Mouse (Mus musculus): Measurements from ENCODE around the gene Armc6. TPM values are rescaled to one million over a fixed set of nuclear protein-coding genes. Genes with fewer than 3 reads are reported as not detected.

Gene Armc6
- polyA plus RNA-seq, 1 experiment from 2014 or later = 25.8 TPM

GRCm38 (mm10) chr8:70212112-70213055 is 21.9 kb downstream of the Armc6 start, which contains the start of gene Slc25a42:
Slc25a42 (minus strand) TSS chr8:70212305.
- H3K4me3 ChIP-seq (ENCODE audit: low read depth, low read length) = peak within 1 kb of the TSS; percentile 59
- peaks cover 10% of the 10 kb centered on the region; the same call in 1 of the 2 replicates for H3K4me1 ChIP-seq (replicated peaks; ENCODE audit: control insufficient read depth, insufficient read depth, low read length)
- H3K36me3 ChIP-seq (ENCODE audit: control insufficient read depth, insufficient read depth, low read length) = no peaks in the 10 kb centered on the region
- peak; percentile 99 for ATAC-seq (replicated peaks; ENCODE audit: low FRiP score, low TSS enrichment, low read depth)
- under 1% methylated on average over 66 of the region's 66 CpGs for WGBS
- H3K4me2 ChIP-seq (ENCODE audit: low read length) = peak within 1 kb of the TSS; percentile 100
- no peak within 1 kb of the TSS for H3K27ac ChIP-seq (ENCODE audit: low read depth)
- peak; percentile 96 for DNase-seq (ENCODE audit: low spot score)
- H3K9ac ChIP-seq (ENCODE audit: low read length) = peak within 1 kb of the TSS; percentile 51
- H3K27me3 ChIP-seq (replicated peaks; ENCODE audit: control insufficient read depth, insufficient read depth, low read length) = 0 out of 2 replicates have a peak, but pooled peaks cover 2% of the 10 kb centered on the region
- H3K9me3 ChIP-seq (ENCODE audit: control insufficient read depth, low read length) = no peaks in the 10 kb centered on the region

GRCm38 (mm10) chr8:70211726-70212111 is 22.5 kb downstream of the Armc6 start:
- H3K4me2 ChIP-seq (ENCODE audit: low read length) = peak overlapping the region; percentile 100
- peaks cover 10% of the 10 kb centered on the region; the same call in 1 of the 2 replicates for H3K4me1 ChIP-seq (replicated peaks; ENCODE audit: control insufficient read depth, insufficient read depth, low read length)
- ATAC-seq (replicated peaks; ENCODE audit: low FRiP score, low TSS enrichment, low read depth) = peak; percentile 4
- no peaks in the 10 kb centered on the region for H3K9me3 ChIP-seq (ENCODE audit: control insufficient read depth, low read length)
- H3K27me3 ChIP-seq (replicated peaks; ENCODE audit: control insufficient read depth, insufficient read depth, low read length) = 0 out of 2 replicates have a peak, but pooled peaks cover 2% of the 10 kb centered on the region
- 2% methylated on average over 30 of the region's 31 CpGs for WGBS
- DNase-seq (ENCODE audit: low spot score) = no peak
- H3K27ac ChIP-seq (ENCODE audit: low read depth) = no peak overlapping the region
- H3K9ac ChIP-seq (ENCODE audit: low read length) = peak overlapping the region; percentile 51
- H3K4me3 ChIP-seq (ENCODE audit: low read depth, low read length) = peak overlapping the region; percentile 59
- H3K36me3 ChIP-seq (ENCODE audit: control insufficient read depth, insufficient read depth, low read length) = no peaks in the 10 kb centered on the region

- H3K36me3 ChIP-seq (ENCODE audit: control insufficient read depth, insufficient read depth, low read length) = no peaks in the 10 kb centered on the region
- WGBS = 92% methylated on average over 1 of the region's 1 CpGs
Observed at GRCm38 (mm10) chr8:70211275-70211674, 23.0 kb downstream of the Armc6 start.

GRCm38 (mm10) chr8:70210538-70210937 is 23.7 kb downstream of the Armc6 start:
- WGBS = 14% methylated on average over 8 of the region's 8 CpGs
- 0 out of 2 replicates have a peak, but pooled peaks cover 2% of the 10 kb centered on the region for H3K27me3 ChIP-seq (replicated peaks; ENCODE audit: control insufficient read depth, insufficient read depth, low read length)
- H3K4me1 ChIP-seq (replicated peaks; ENCODE audit: control insufficient read depth, insufficient read depth, low read length) = peaks cover 10% of the 10 kb centered on the region; the same call in 1 of the 2 replicates
- H3K9ac ChIP-seq (ENCODE audit: low read length) = 0 out of 2 replicates have a peak overlapping the region, but pooled peaks have one; percentile 20
- H3K27ac ChIP-seq (ENCODE audit: low read depth) = no peak overlapping the region
- H3K4me2 ChIP-seq (ENCODE audit: low read length) = peak overlapping the region; percentile 30
- H3K9me3 ChIP-seq (ENCODE audit: control insufficient read depth, low read length) = no peaks in the 10 kb centered on the region
- H3K4me3 ChIP-seq (ENCODE audit: low read depth, low read length) = 0 out of 2 replicates have a peak overlapping the region, but pooled peaks have one; percentile 6
- no peak for DNase-seq (ENCODE audit: low spot score)
- H3K36me3 ChIP-seq (ENCODE audit: control insufficient read depth, insufficient read depth, low read length) = no peaks in the 10 kb centered on the region
- ATAC-seq (replicated peaks; ENCODE audit: low FRiP score, low TSS enrichment, low read depth) = no peak

More at GRCm38 (mm10) chr8:70211275-70211674, 23.0 kb downstream of the Armc6 start:
- H3K9me3 ChIP-seq (ENCODE audit: control insufficient read depth, low read length) = no peaks in the 10 kb centered on the region
- H3K27ac ChIP-seq (ENCODE audit: low read depth) = no peak overlapping the region
- 0 out of 2 replicates have a peak, but pooled peaks cover 2% of the 10 kb centered on the region for H3K27me3 ChIP-seq (replicated peaks; ENCODE audit: control insufficient read depth, insufficient read depth, low read length)
- peaks cover 10% of the 10 kb centered on the region; the same call in 1 of the 2 replicates for H3K4me1 ChIP-seq (replicated peaks; ENCODE audit: control insufficient read depth, insufficient read depth, low read length)
- ATAC-seq (replicated peaks; ENCODE audit: low FRiP score, low TSS enrichment, low read depth) (no peak), DNase-seq (ENCODE audit: low spot score) (no peak)
- peak overlapping the region; percentile 100 for H3K4me2 ChIP-seq (ENCODE audit: low read length)
- H3K4me3 ChIP-seq (ENCODE audit: low read depth, low read length) = peak overlapping the region; percentile 59
- H3K9ac ChIP-seq (ENCODE audit: low read length) = peak overlapping the region; percentile 51; the same call in 1 of the 2 replicates

- ATAC-seq (replicated peaks; ENCODE audit: low FRiP score, low TSS enrichment, low read depth) = no peak
- Histone ChIP-seq H3K9ac (ENCODE audit: low read length) (no peak overlapping the region), H3K4me1 (replicated peaks; ENCODE audit: control insufficient read depth, insufficient read depth, low read length) (peaks cover 10% of the 10 kb centered on the region; the same call in 1 of the 2 replicates), H3K4me2 (ENCODE audit: low read length) (no peak overlapping the region), H3K27me3 (replicated peaks; ENCODE audit: control insufficient read depth, insufficient read depth, low read length) (0 out of 2 replicates have a peak, but pooled peaks cover 2% of the 10 kb centered on the region), H3K4me3 (ENCODE audit: low read depth, low read length) (no peak overlapping the region), H3K9me3 (ENCODE audit: control insufficient read depth, low read length) (no peaks in the 10 kb centered on the region), H3K27ac (ENCODE audit: low read depth) (no peak overlapping the region), H3K36me3 (ENCODE audit: control insufficient read depth, insufficient read depth, low read length) (no peaks in the 10 kb centered on the region)
- 44% methylated on average over 1 of the region's 1 CpGs for whole genome bisulfite sequencing
- DNase-seq (ENCODE audit: low spot score) = no peak
Observed at GRCm38 (mm10) chr8:70208130-70208529, 26.1 kb downstream of the Armc6 start.

- 67% methylated on average over 1 of the region's 1 CpGs for WGBS
- DNase-seq (ENCODE audit: low spot score) = no peak
- H3K4me2 ChIP-seq (ENCODE audit: low read length) = no peak overlapping the region
Observed at GRCm38 (mm10) chr8:70204757-70205156, 29.5 kb downstream of the Armc6 start.

GRCm38 (mm10) chr8:70203072-70203471 is 31.2 kb downstream of the Armc6 start:
- H3K27me3 ChIP-seq (replicated peaks; ENCODE audit: control insufficient read depth, insufficient read depth, low read length) = no peaks in the 10 kb centered on the region
- WGBS = 77% methylated on average over 4 of the region's 4 CpGs
- ATAC-seq (replicated peaks; ENCODE audit: low FRiP score, low TSS enrichment, low read depth) (no peak), DNase-seq (ENCODE audit: low spot score) (no peak)
- H3K9ac ChIP-seq (ENCODE audit: low read length) = no peak overlapping the region
- no peak overlapping the region for H3K4me2 ChIP-seq (ENCODE audit: low read length)
- H3K36me3 ChIP-seq (ENCODE audit: control insufficient read depth, insufficient read depth, low read length) = no peaks in the 10 kb centered on the region
- H3K9me3 ChIP-seq (ENCODE audit: control insufficient read depth, low read length) = no peaks in the 10 kb centered on the region
- H3K4me1 ChIP-seq (replicated peaks; ENCODE audit: control insufficient read depth, insufficient read depth, low read length) = 0 out of 2 replicates have a peak, but pooled peaks cover 7% of the 10 kb centered on the region
- H3K27ac ChIP-seq (ENCODE audit: low read depth) = no peak overlapping the region
- H3K4me3 ChIP-seq (ENCODE audit: low read depth, low read length) = no peak overlapping the region

More at GRCm38 (mm10) chr8:70204757-70205156, 29.5 kb downstream of the Armc6 start:
- Histone ChIP-seq H3K36me3 (ENCODE audit: control insufficient read depth, insufficient read depth, low read length) (no peaks in the 10 kb centered on the region), H3K9me3 (ENCODE audit: control insufficient read depth, low read length) (no peaks in the 10 kb centered on the region), H3K9ac (ENCODE audit: low read length) (no peak overlapping the region), H3K4me3 (ENCODE audit: low read depth, low read length) (no peak overlapping the region), H3K27me3 (replicated peaks; ENCODE audit: control insufficient read depth, insufficient read depth, low read length) (no peaks in the 10 kb centered on the region), H3K27ac (ENCODE audit: low read depth) (no peak overlapping the region), H3K4me1 (replicated peaks; ENCODE audit: control insufficient read depth, insufficient read depth, low read length) (0 out of 2 replicates have a peak, but pooled peaks cover 7% of the 10 kb centered on the region)
- ATAC-seq (replicated peaks; ENCODE audit: low FRiP score, low TSS enrichment, low read depth) = no peak

- Histone ChIP-seq H3K4me2 (ENCODE audit: low read length) (no peak overlapping the region), H3K4me3 (ENCODE audit: low read depth, low read length) (no peak overlapping the region), H3K36me3 (ENCODE audit: control insufficient read depth, insufficient read depth, low read length) (no peaks in the 10 kb centered on the region), H3K27me3 (replicated peaks; ENCODE audit: control insufficient read depth, insufficient read depth, low read length) (no peaks in the 10 kb centered on the region), H3K27ac (ENCODE audit: low read depth) (no peak overlapping the region), H3K9me3 (ENCODE audit: control insufficient read depth, low read length) (no peaks in the 10 kb centered on the region), H3K9ac (ENCODE audit: low read length) (no peak overlapping the region), H3K4me1 (replicated peaks; ENCODE audit: control insufficient read depth, insufficient read depth, low read length) (0 out of 2 replicates have a peak, but pooled peaks cover 7% of the 10 kb centered on the region)
- DNase-seq (ENCODE audit: low spot score) = no peak
- 73% methylated on average over 3 of the region's 3 CpGs for WGBS
- ATAC-seq (replicated peaks; ENCODE audit: low FRiP score, low TSS enrichment, low read depth) = no peak
Observed at GRCm38 (mm10) chr8:70201417-70201816, 32.8 kb downstream of the Armc6 start.
